Mouse (Mus musculus): ENCODE data around the gene Ctu1.
"Not testable (repeated sequence)": the region's sequence is repeated elsewhere in the genome, so short reads cannot be mapped to it uniquely, and the experiment has no call there.

The Ctu1 gene

GRCm38 (mm10) chr7:43671809-43672580, at the start of gene Ctu1:
Ctu1 (plus strand) TSS chr7:43672016.
- DNase-seq: peak; percentile 85

DNA sequence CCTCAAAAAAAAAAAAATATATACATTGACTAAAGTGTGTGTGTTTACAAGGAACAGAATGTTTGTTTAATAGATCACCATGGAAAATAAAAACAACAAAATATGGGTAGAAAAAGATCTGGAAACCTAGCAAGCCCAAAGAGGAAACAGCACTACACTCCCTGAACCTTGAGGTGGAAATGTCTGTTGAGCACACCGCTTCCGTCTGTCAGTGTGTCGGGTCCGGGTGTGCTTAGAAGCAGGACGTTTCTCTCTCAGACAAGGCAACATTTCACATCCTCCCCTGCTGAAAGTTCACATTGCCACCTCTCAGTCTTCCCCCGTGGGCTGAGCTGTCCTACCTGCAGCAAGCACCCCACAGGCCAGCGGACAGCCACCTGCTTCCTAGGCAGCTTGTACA, 48.9 kb upstream of the Ctu1 start:
- DNase-seq: no peak

- no peak for DNase-seq
Observed at GRCm38 (mm10) chr7:43623819-43624218, 48.0 kb upstream of the Ctu1 start.

DNA sequence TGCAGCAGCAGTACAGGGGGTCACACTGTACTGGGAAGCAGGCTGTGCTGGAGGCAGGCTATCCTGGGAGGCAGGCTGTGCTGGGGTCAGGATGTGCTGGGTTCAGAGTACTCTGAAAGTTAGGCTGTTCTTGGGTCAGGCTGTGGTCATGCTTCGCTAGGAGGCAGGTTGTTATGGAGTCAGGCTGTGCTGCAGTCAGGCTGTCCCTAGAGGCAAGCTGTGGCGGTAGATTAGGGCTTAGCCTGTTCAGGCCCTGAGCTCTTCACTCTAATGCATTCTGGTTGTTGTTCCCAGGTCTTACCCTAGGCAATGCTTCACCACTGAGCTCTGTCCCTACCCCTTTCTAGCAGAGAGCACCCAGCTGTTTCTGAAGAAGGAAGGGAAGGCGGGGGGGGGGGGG, 46.8 kb upstream of the Ctu1 start:
- no peak for DNase-seq

DNA sequence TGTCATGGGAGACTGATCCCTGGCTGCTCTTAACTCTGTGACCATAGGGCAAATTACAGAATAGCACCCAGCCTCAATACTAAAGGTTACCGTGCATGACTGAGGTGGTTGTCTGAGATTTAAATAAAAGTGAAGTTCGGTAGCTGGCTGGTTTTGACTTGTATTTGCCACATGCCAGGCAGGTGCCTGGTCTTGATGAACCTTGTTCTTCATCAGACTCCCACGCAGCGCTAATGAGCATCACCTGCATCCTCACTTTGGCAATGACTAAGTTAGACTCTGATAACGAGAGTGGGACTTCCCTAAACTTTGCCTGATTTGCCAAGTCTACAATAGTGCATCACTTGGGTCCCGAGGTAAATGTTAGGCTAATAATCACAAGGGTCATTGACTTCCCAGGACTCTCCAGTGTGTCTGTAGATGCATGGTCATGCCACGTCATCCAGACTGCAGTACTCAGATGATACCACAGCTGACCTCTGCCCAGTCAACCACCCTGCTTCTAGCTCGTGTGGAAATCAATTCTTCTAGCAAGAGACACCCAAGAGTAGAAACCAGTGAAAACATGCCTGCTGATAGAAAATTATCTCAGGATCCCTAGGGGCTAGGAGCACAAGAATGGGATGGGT, 45.9 kb upstream of the Ctu1 start:
- DNase-seq: no peak

DNA sequence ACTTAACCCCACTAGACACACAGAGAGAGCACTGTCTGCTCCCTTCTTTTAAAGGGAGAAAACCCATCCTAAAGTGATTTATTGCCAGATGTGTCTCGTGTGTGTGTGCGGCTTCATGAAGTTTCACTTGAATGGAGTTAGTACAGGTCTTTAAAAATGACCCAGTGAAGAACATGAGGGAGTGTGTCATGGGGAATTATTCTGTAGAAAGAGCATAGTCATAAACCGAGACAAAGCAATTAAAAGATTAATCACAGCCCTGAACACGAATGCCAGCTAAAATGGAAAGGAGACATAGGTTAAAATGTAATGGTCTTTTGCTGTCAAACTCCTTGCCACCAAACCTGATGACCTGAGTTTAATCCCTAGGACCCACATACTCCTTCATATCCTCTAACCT, 37.9 kb upstream of the Ctu1 start:
- no peak for DNase-seq

DNA sequence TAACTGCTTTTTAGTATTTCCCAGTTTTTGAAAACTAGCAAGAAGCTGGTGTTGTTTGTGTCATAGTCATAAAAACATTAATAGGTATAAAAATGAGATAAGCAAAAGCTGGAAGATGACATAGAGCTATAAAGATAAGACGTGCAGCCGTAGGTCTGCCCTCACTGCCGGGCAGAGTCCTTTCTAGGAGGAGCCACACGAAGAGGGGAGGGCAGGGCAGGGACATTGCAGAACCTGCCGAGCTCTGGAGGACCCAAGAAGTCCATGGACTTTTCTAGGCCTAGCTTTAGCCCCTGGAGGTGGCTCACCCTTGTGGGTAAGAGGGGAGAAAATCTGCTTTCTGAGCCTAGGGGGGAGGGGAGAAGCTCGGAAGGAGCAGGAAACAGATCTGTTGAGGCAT, 37.3 kb upstream of the Ctu1 start, which contains the start of gene Ceacam18:
Ceacam18 (plus strand) TSS at position 208 of the 400 bp plus-strand sequence.
- DNase-seq: no peak

DNA sequence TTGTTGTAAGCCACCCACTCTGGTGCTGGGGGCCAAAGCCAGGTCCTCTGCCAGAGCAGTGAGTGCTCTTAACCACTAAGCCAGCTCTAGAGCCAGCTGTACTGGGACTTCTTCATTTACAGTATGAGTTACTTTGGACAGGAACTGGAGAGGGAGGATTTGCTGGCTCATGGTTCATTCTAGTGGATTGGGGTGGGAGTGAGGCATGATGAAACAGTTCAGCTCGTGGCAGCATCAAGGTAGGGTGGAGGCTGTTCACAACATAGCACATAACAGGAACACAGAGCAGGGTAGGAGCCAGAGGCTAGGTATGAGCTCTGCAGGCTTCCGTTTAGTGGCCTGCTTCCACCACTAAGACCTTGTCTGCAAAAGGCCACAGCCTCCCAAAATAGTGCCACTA, 35.6 kb upstream of the Ctu1 start:
- no peak for DNase-seq

GRCm38 (mm10) chr7:43637118-43637517, 34.7 kb upstream of the Ctu1 start:
- no peak for DNase-seq

DNA sequence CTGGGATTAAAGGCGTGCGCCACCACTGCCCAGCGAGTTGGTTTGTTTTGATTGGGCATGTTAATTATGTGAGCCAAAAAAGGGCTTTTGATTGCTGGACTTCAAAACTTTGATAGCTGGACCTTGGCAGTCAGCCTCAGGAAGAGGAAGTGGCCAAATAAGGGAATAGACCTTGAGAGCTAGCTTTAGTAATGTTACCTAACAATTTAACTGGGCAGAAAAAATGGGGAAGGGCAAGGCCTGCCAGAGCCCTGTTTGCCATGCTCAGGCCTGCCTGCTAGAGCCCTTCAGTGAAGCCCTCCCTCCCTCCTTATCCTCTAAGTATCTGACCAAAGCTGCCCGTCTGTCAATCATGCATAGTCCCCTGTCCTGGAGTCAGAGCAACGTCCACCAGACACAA, 29.2 kb upstream of the Ctu1 start:
- no peak for DNase-seq

GRCm38 (mm10) chr7:43643046-43643652, 28.7 kb upstream of the Ctu1 start:
- no peak for DNase-seq

- DNase-seq: no peak
Observed at GRCm38 (mm10) chr7:43652683-43653082, 19.1 kb upstream of the Ctu1 start.

GRCm38 (mm10) chr7:43654519-43654918, 17.3 kb upstream of the Ctu1 start:
- no peak for DNase-seq

GRCm38 (mm10) chr7:43656232-43656631, 15.6 kb upstream of the Ctu1 start:
- no peak for DNase-seq

GRCm38 (mm10) chr7:43660002-43660401, 11.8 kb upstream of the Ctu1 start, which contains the start of gene Siglece:
Siglece (minus strand) TSS chr7:43660161.
- DNase-seq: no peak

DNA sequence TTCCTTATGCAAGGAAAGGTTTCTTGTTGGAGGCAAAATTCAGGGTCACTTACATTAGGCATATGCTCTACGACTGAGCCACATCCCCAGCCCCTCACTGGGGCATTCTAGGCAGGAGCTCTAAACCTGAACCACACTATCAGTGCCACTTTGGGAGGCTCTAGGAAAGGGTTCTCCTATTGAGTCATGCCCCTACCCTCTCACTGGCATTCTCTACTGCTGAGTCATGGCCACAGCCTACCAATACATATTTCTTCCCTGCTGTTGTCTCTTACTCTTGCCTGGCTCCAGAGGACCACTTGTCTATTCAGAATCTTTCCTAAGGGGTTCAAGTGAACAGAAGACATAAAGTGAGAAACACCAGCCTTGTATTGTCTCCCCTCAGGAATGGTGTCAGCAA, 9.0 kb upstream of the Ctu1 start:
- no peak for DNase-seq

DNA sequence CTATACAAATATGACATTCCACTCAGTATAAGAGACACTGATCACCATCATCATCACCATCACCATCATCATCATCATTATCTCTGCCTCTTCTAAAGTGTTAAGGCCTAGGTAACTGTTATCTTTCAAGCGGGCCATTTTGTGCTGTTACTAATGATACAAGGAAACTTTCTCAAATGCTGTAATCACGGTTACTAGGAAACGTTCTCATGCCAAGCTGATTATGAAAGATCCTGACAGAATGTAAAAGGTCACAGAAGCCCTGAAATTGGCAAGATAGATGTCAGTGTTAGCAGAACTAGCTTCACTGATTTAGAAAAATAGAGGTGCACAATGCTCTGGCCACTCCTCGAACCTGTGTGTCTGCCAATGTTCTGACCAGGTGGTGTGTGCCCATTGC, 4.6 kb upstream of the Ctu1 start:
- not testable (repeated sequence) for DNase-seq

DNA sequence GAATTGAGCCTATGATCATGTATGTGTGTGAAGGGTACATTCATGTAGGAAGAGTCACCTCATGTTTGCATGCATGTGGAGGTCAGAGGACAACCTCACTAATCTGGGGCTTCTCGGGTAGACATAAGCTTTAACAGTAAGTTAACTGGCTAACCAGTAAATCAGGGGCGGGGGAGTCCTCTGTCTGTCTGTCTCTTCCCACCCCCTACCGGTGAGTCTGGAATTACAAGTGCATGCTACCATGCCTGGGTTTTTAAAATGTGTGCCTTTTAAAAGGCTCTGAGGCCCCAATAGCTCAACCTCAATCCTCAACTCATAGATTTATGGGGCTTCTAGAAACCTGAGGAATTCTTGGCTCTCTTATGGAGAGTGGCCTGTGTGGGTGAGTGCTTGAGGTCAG, 3.2 kb upstream of the Ctu1 start:
- DNase-seq: peak; percentile 42

DNA sequence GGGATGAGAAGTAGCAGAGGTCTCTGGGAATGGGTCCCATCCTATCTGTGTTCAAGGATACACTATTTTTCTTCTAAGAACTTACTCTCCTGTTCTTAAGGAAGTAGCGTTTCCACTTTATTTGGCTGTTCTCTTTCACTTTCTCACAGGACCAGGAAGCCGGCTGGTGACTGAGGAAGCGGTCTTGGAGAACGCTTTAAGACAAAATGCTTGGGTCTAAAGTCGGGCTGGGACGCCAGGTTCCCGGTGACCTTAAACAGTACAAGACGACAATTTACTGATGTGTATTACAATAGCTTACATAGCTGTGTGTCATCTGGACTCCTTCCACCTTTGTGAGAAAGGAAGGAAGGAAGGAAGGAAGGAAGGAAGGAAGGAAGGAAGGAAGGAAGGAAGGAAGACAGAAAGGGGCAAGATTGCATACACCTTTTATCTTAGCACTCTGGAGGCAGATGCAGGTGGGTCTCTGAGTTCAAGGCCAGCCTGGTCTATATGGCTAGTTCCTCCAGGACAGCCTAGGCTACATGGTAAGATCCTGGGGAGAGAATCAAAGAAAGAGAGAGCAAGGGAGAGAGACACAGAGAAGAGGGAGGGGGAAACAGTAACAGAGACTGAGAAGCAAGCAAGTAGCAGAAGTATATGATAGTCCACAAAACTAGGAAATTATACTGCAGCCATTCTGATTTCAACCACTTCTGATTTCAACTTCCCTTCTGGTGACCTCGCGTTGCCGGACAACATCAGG, 580 bp upstream of the Ctu1 start:
- DNase-seq: no peak

DNA sequence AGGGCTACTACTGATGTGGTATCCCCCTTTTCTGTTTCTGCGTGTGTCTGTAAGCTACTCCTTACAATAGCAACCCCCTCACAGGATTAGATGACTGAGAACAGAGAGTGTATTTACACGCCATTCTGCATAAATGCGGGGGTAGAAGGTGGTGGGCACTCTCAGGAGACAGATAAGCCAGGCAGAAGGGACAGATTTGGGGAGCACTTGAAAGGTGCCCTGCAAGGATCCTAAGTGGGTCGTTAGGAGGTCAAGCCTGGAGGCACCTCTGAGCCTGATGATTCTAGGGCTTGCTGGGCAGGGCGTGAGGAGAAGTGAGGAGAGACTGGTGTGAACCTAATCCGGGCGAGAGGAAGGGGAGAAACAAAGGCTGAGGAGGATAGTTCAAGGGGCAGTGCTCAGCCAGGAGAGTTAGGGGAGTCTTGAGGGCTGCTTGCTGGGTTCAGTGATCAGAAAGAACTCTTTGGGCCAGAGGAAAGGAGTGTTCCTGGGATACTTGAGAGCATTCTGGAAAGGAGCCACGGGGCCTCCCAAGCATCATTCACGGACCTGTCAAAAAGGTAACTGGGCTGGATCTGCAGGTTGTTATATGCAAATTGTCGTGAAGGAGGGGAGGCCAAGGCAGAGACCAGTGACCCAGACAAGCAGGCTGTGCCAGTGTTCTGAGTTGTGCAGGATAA, 905 bp downstream of the Ctu1 start:
- no peak for DNase-seq

DNA sequence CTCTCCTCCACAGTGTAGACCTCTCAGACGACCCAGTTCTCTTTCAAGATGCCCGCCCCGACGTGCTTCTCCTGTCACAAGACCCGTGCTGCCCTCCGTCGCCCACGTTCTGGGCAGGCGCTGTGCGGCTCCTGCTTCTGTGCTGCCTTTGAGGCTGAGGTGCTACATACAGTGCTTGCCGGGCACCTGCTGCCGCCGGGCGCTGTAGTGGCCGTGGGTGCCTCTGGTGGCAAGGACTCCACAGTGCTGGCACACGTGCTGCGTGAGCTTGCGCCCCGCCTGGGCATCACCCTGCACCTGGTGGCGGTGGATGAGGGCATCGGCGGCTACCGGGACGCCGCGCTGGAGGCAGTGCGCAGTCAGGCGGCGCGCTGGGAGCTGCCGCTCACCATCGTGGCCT, 3.3 kb downstream of the Ctu1 start:
- DNase-seq: no peak

DNA sequence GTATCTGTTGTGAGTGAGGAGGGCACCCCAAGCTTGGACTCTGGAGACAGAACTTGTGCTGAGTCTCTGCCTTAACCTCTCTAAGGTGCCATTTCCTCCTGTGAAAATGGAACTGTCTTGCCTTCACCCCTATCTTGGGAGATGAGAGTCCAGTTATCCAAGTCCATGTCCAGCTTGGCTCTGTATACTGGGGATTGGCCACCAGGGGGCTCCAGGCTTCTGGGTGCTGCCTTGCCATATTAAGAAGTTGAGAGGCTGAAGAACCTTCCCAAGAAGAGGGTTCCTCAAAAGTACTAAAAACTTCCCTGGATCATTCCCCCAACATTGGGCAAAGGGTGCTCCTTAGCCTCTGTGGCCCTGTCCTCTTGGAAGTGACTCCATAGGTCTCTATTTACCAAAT, 6.7 kb downstream of the Ctu1 start:
- DNase-seq: peak; percentile 22

DNA sequence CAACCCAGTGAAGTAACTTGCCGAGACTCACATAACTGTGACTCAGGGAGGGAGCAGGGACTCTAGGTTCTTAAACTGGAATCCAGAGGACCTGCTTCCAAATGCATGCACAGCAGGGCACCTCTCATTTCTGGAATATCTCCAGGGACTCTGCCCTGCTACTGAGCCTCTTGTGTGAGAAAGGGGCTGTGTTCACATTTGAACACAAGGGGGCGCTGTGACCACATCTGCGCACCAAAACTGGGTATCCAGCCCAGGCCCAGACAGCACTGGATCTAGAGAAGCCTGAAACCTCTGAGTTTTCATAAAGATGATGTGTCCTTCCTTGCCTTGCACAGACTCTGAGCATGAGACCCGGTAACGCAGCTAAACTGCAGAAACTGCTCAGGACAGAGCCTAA, 9.1 kb downstream of the Ctu1 start:
- peak; percentile 45 for DNase-seq

Data from thymus, postnatal 25 days (tissue).